Mouse (Mus musculus) v-Abl transformed pro-B cells (cell line): ENCODE data around the gene Esrrg.

Experiments
- in situ Hi-C, 2 experiments: fragments of 400-800 bp; cut with MboI; formaldehyde crosslinking; loops; one replicate each; pipeline ENCODE4 v1.15.1; 2025; ENCODE audit not compliant: unreplicated experiment in 2 of 2

The Esrrg gene

DNA sequence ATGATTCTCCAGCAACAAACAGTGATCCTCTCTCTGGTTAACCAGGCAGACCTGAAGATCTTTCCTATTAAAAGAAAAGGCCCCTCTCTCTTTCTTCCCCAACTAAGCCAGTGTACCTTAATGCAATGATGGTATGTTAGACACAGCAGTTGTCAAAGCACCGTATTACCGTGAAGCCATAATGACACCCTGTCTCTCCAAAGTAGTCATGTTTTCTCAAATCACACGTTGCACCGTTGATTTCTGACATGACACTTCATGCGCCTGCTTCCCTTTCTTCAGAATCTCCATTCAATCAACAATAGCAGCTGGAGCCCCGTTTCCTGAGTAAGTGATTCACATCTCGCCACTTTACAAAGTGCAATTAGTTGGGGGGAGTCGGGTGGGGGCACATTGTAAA, 427.4 kb downstream of the Esrrg start:
- in situ Hi-C loops = no loop called here

DNA sequence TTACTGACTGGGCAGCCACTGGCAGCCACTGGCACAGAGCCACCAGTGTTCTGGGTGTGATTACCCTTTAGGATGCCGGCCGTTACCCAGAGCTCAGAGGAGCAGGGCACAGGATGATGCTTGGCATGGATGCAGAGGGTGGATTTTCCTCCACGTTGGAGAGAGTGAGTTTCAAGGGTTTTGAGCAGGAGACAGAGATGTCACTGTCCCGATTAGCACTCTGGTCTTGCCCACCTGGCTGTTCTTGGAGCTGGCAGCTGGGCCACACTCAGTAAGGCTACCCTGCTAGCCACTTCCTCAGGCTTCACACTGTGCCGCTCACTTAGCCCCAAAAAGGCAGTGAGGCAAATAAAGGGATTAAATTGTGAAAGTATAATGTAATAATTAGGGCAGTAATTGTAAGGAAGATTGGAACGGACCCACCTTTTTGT, 438.1 kb downstream of the Esrrg start:
- in situ Hi-C loops = no loop called here

- in situ Hi-C loops = no loop called here
Measured at GRCm38 (mm10) chr1:188047148-188047547, 438.6 kb downstream of the Esrrg start.

DNA sequence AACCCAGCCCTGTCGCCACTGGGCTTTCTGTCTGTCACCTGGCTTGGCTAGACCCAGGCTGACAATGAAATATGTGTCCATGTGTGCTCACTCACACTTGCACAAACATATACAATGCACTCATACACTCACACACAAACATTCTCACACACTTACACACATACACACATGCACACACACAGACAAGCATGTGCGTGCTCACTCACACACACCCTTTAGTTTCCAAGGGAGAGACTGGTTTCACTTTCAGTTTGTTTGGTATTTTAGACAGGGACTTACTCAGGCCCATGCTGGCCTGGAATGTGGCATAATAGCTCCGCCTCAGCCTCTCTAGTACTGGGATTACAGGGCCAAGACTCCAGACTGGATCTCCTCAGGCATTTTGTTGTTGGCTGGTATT, 447.3 kb downstream of the Esrrg start:
- in situ Hi-C loops = no loop called here

DNA sequence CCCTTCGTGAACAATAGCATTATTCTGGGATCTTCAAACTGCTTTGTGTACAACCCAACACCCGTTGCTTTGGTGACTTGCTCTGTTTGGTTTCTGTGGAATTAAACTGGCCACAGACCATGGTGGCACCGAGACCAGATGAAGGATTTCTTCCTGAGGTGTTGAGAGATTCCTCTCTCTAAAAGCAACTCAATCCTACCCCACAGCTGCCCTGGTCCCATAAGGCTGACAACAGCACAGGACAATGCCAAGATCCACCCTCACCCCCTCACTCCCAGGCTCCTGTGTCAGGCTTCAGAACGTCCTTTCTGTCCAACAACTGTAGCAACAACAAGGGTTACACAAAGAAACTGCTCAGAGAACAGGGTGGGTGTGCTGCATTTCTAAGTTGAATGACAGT, 449.3 kb downstream of the Esrrg start:
- in situ Hi-C loops = no loop called here

DNA sequence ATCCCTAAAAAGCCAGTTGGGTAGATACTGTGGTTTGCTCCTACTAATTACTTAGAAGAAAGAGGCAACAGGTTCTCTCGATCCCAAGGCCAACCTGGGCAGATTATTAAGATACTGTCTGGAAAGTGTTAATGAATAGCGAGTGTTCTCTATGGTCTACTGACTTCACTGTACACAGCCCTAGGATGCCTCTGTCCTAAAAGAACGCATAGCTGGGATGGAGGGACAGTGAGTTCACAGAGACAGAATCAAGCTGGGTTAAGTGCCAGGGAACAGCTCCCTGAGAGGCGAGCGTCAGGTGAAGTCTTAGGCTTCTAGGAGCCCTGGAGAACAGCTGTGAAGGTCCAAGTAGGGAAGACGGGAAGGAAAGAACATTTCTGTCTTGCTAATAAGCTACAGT, 450.4 kb downstream of the Esrrg start:
- in situ Hi-C loops = no loop called here

DNA sequence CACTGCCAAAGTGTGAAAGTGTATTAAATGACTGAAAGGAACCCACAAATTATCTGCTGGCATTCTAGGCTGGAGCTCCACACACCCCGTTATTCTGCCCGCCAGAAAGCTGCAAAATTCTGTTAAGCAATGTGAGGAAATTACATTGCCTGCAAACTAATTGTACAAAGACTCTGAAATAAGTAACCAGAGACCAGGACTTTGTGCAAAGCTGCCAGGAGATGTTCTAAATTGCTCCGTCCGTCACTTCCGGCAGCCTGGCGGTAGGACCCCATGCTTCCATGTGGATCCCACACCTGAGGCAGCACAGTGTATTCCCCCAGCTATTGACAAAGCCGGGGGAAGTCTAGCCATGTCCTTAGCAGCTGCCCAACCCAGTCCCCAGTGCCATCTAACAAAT, 451.9 kb downstream of the Esrrg start:
- in situ Hi-C loops = no loop called here

DNA sequence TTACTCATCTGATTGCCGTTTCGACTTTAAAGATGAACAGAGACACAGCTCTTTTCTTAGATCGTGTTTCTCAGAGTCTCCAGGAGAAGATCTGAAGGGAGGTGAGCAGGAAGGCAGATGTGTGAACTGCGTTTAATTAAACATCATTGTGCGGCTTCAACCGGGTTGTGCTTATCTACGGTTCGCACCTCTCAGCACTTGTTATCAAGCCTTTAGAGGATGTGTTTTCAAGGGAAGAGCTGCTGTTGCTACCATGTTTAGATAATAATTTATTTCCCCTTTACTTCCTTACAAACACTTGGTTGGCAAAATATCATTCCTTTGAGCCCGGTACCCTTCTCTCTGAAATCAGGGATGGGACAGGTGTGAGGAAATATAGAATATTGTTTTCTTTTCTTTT, 460.2 kb downstream of the Esrrg start:
- in situ Hi-C loops = no loop called here

DNA sequence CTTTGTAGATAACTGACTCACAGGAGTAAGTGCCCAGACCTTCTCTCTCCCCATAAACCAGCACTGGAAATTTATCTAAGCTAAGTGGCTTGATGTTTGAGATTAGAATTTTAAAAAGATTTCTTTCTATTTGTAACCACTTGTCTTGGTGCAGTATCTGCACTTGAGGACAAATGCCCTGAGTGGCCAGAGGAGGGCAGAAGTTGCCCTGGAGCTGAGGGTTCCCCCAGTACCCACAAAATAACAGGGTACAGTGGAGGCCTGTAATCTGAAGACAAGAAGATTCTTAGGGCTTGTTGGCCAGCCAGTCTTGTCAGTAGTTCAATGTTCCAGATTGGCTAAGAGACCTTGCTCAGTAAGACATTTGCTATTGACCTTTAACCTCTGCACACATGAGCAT, 461.3 kb downstream of the Esrrg start:
- in situ Hi-C loops = no loop called here

DNA sequence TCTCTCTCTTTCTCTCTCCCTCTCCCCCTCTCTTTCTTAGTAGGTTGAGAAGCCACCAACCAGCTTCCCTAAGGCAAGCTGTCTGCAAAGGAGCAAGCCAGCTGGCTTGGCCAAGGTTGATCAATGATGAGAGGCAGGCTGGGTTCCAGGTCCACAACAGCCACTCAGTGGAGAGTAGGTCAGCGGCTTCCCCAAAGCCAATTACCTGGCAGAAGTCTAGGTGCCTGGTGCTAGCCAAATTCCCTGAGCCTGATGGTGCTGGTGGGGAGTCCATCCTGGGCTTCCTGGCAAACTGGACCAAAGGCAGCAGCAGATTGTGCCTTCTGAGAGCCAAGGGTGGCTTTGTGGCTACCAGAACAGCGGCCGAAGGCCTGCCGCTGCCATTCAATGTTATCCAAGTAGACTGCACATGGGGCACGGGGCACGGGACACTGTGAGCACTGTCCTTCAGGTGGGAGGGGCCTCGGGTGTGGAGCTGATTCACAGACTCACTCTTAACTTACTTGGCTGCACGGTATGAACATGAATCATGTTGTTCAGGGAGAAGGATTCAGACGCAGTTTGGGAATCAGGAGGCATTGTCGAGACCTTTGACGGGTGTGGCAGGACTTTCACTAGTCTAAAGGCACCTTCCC, 469.1 kb downstream of the Esrrg start:
- in situ Hi-C loops = no loop called here

DNA sequence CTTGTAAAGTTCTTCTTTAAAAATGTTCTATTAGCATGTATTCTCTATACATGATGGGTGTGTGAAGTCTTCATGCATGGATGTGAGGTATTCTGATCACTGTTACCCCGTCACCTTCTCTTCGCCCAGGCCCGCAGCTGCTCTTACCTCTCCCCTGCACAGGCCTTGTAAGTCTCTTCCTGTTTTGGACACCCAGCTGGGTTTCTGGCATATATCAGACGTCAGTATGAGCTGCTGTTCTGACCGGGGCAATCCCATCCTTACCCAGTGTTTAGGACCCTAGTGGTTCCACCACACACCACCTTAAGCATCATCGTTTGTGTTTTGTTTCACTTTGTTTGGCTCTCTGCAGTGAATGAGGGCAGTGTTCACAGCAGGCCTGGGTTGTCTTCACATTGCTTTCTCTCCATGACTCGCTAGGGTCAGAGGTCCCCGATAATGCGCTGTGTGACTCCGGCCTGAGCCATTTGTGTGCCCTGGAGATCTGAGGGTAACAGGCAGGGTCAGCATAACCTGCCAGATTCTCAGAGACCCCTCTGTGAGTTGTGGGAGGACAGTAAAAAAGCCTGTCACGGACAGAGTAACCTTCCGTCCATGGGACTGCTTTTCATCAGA, 471.8 kb downstream of the Esrrg start:
- in situ Hi-C loops = no loop called here

GRCm38 (mm10) chr1:188082665-188083640, 474.4 kb downstream of the Esrrg start:
- in situ Hi-C loops = no loop called here

DNA sequence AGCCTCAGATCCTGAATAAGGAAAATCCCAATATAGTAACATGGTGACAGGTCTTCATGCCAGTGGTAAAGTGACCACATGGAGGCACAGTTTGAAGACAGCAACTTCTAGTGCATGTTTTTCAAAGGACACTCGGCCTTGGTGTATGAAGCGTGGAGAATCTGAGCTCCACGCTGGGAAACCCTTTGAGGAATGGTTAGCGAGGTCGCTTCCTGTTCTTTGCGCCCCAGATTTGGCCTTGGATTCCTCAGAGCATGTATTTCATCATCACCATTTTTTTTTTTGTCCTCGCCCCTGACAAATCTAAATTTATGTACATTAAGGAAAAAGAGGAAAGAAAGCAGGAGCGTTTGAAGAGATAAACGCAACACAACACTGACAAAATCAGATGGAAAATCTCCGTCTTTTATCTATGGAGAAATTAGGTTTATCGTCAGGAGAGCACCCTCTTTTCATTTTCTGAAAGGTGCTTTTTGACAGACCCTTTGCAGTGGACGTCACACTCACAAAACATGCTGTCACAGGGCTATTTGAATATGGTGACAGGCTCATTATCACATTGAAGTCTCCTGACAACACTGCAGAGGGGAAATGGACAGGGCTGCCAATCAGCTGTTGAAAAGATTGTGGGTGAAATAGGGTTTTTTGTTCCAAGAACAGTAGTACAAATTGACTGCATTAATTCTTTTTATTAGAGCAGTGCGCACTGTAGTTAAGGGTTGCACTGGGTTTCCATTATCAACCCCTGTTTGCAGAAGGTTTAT, 476.7 kb downstream of the Esrrg start:
- in situ Hi-C loops = no loop called here

DNA sequence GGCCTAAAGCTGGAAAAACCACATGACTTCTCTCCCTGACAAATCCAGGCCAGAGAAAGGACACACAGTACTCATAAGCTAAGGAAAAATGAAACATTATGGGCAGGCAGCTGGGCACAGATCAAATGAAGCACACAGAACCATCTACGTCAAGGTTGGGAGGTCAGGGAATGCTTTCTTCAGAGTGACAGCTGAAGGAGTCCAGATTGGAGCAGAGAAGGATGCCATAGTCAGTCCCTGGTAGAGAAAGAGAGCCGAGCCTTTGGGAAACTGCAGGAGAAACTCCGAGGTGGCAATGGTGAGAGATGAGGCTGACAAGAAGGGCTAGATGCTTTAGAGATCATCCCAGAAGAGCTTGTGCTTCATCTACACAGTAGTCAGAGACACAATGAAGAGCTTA, 485.1 kb downstream of the Esrrg start:
- in situ Hi-C loops = no loop called here

GRCm38 (mm10) chr1:188101832-188102231, 493.2 kb downstream of the Esrrg start:
- in situ Hi-C loops = no loop called here

- in situ Hi-C loops = no loop called here
Measured at GRCm38 (mm10) chr1:188103179-188103578, 494.6 kb downstream of the Esrrg start.

- in situ Hi-C loops = no loop called here
Measured at GRCm38 (mm10) chr1:188105516-188105915, 496.9 kb downstream of the Esrrg start.

GRCm38 (mm10) chr1:188107946-188108345, 499.4 kb downstream of the Esrrg start:
- in situ Hi-C loops = no loop called here

DNA sequence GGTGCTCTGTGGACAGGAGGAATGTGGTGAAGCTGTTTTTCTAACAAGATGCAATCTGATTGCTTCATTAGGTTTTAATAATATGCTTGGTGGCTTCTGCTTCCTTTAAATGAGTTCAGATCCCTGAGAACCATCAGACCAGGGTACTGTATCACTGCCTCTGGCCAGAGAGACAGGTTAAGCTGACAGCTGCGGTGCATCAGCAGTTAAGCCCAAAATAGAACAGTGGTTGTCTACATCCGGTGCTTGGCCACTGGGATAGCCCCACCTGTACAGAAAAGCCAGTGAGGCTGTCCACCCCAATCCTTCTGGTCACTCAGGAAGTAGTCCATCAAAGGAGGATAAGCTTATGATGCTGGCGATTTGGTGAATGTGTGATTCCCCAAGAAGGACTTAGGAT, 503.0 kb downstream of the Esrrg start:
- in situ Hi-C loops = no loop called here

DNA sequence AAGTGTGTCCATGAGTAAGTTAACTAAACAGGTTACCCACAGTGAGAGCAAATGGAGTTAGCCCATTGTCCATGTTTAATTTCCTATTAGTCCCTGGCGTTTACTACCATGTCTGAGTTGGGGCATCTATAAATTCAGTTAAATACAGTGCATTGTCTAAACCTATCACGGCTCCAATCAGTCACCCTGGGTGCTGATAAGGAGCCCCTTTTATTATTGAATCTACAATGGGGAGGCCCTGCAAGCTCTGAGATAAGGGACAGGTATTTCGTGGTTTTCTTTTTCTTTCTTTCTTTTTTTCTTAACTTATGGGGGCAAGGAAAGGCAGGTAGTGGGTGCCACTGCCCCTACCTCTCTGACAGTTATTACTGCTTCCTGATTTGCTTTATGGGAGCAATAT, 504.6 kb downstream of the Esrrg start:
- in situ Hi-C loops = no loop called here

GRCm38 (mm10) chr1:188118125-188118524, 509.5 kb downstream of the Esrrg start:
- in situ Hi-C loops = no loop called here
